Mouse (Mus musculus) lung, adult 2 months (tissue): ENCODE measurements around the gene Ttll1.

Experiments
- CTCF ChIP-seq: fragments of 200-500 bp; IDR thresholded peaks from 2 replicates; pipeline ENCODE4 v1.5.1; 2011; ENCODE audit warnings: mild to moderate bottlenecking, low read length, control low read depth; ENCODE audit not compliant: insufficient read depth
- POLR2A ChIP-seq: fragments of 200-500 bp; IDR thresholded peaks from 2 replicates; pipeline ENCODE4 v1.6.1; 2011; ENCODE audit warnings: low read depth, mild to moderate bottlenecking, control low read depth, low read length, borderline replicate concordance; ENCODE audit errors: extremely low read depth

GRCm38 (mm10) chr15:83494572-83494920 lies 16.1 kb downstream of the Ttll1 start:
- no peak for TF ChIP-seq CTCF
- no peak for TF ChIP-seq POLR2A
